Mouse (Mus musculus) MEL (cell line): ENCODE data around the gene Ccsap. TPM values are rescaled to one million over a fixed set of nuclear protein-coding genes. Genes with fewer than 3 reads are reported as not detected.

Source experiments
- DNase-seq: peaks from one replicate; pipeline ENCODE4 v3.0.0; 2011; ENCODE audit warnings: low read depth, low spot score
- H3K27ac ChIP-seq: 2 replicates; pipeline ENCODE4 v1.5.1; 2012; ENCODE audit warnings: low read depth, mild to moderate bottlenecking, control low read depth, low read length, moderate library complexity; ENCODE audit not compliant: control insufficient read depth
- H3K27me3 ChIP-seq, 2 experiments: fragments of 150-350 bp in 1 of 2; sonication (generic) in 1 of 2; 2 replicates each; pipeline ENCODE4 v1.6.1; 2012; ENCODE audit warnings: low read length in 2 of 2, mild to moderate bottlenecking in 2 of 2, improper control_type of control experiment in 1 of 2, moderate library complexity in 1 of 2; ENCODE audit not compliant: insufficient read depth in 2 of 2, control insufficient read depth in 1 of 2
- H3K36me3 ChIP-seq, 2 experiments: 2 replicates each; pipeline ENCODE4 v1.6.1; 2012 to 2014; ENCODE audit warnings: low read length in 2 of 2, improper control_type of control experiment in 1 of 2, inconsistent platforms in 1 of 2, mild to moderate bottlenecking in 1 of 2; ENCODE audit not compliant: insufficient read depth in 2 of 2, control insufficient read depth in 1 of 2
- H3K4me1 ChIP-seq, 2 experiments: fragments of 150-350 bp in 1 of 2; sonication (generic) in 1 of 2; 2 replicates each; pipeline ENCODE4 v1.6.1; 2012; ENCODE audit warnings: low read length in 2 of 2, improper control_type of control experiment in 1 of 2, mild to moderate bottlenecking in 1 of 2; ENCODE audit not compliant: insufficient read depth in 2 of 2, control insufficient read depth in 1 of 2
- H3K4me3 ChIP-seq, 2 experiments: fragments of 150-350 bp in 1 of 2; sonication (generic) in 1 of 2; 2 replicates each; pipeline ENCODE4 v1.5.1; 2012; ENCODE audit warnings: low read depth in 2 of 2, low read length in 2 of 2, mild to moderate bottlenecking in 2 of 2, moderate library complexity in 2 of 2, control low read depth in 1 of 2, improper control_type of control experiment in 1 of 2; ENCODE audit not compliant: control insufficient read depth in 1 of 2, insufficient read depth in 1 of 2
- H3K79me2 ChIP-seq: 2 replicates; pipeline ENCODE4 v1.6.1; 2012; ENCODE audit warnings: mild to moderate bottlenecking, low read length, moderate library complexity; ENCODE audit not compliant: control insufficient read depth, poor library complexity, insufficient read depth
- H3K9ac ChIP-seq: 2 replicates; pipeline ENCODE4 v1.6.1; 2012; ENCODE audit warnings: low read depth, mild to moderate bottlenecking, control low read depth, low read length, moderate library complexity; ENCODE audit not compliant: control insufficient read depth, poor library complexity, severe bottlenecking
- H3K9me3 ChIP-seq: fragments of 150-350 bp; sonication (generic); replicated peaks from 2 replicates; pipeline ENCODE4 v1.6.1; 2012; ENCODE audit warnings: mild to moderate bottlenecking, low read length, improper control_type of control experiment, moderate library complexity; ENCODE audit not compliant: insufficient read depth
- BHLHE40 ChIP-seq: IDR thresholded peaks from 2 replicates; pipeline ENCODE4 v1.6.1; 2012; ENCODE audit warnings: low read depth, mild to moderate bottlenecking, inconsistent platforms, low read length, improper control_type of control experiment, borderline replicate concordance
- CHD1 ChIP-seq: IDR thresholded peaks from 2 replicates; pipeline ENCODE4 v1.6.1; 2012; ENCODE audit warnings: low read depth, mild to moderate bottlenecking, inconsistent platforms, low read length, improper control_type of control experiment
- CHD2 ChIP-seq: IDR thresholded peaks from 2 replicates; pipeline ENCODE4 v1.6.1; 2011; ENCODE audit warnings: low read length, improper control_type of control experiment
- CTCF ChIP-seq, 3 experiments: IDR thresholded peaks in 2 of 3; conservative IDR thresholded peaks in 1 of 3; 2 replicates each; pipeline ENCODE4 v1.5.1; 2011 to 2012; ENCODE audit warnings: low read length in 3 of 3, low read depth in 2 of 3, mild to moderate bottlenecking in 2 of 3, improper control_type of control experiment in 1 of 3, inconsistent platforms in 1 of 3, mixed read lengths in 1 of 3, moderate library complexity in 1 of 3; ENCODE audit not compliant: control insufficient read depth in 1 of 3, insufficient read depth in 1 of 3, poor library complexity in 1 of 3, severe bottlenecking in 1 of 3
- E2F4 ChIP-seq: IDR thresholded peaks from 2 replicates; pipeline ENCODE4 v1.6.1; 2011; ENCODE audit warnings: low read depth, low read length, improper control_type of control experiment, borderline replicate concordance
- KAT2A ChIP-seq: conservative IDR thresholded peaks from 2 replicates; pipeline ENCODE4 v1.6.1; 2012; ENCODE audit warnings: low read depth, low read length, improper control_type of control experiment, inconsistent platforms
- MAFK ChIP-seq: IDR thresholded peaks from 2 replicates; pipeline ENCODE4 v1.6.1; 2011; ENCODE audit warnings: low read depth, mild to moderate bottlenecking, low read length, improper control_type of control experiment, borderline replicate concordance
- MAX ChIP-seq: IDR thresholded peaks from 2 replicates; pipeline ENCODE4 v1.6.1; 2011; ENCODE audit warnings: low read length, improper control_type of control experiment
- MAZ ChIP-seq: IDR thresholded peaks from 2 replicates; pipeline ENCODE4 v1.6.1; 2012; ENCODE audit warnings: low read depth, mild to moderate bottlenecking, inconsistent platforms, low read length, improper control_type of control experiment
- MYB ChIP-seq: IDR thresholded peaks from 2 replicates; pipeline ENCODE4 v1.6.1; 2011; ENCODE audit warnings: mild to moderate bottlenecking, low read depth, low read length, improper control_type of control experiment
- MYC ChIP-seq: IDR thresholded peaks from 2 replicates; pipeline ENCODE4 v1.6.1; 2011; ENCODE audit warnings: low read depth, mild to moderate bottlenecking, low read length, improper control_type of control experiment, moderate library complexity
- NRF1 ChIP-seq: IDR thresholded peaks from 2 replicates; pipeline ENCODE4 v1.6.1; 2014; ENCODE audit warnings: low read depth, mild to moderate bottlenecking, inconsistent platforms, low read length, improper control_type of control experiment, moderate library complexity; ENCODE audit not compliant: poor library complexity, insufficient read depth, severe bottlenecking
- POLR2A ChIP-seq, 2 experiments: IDR thresholded peaks; 2 replicates each; pipeline ENCODE4 v1.6.1; 2011 to 2012; ENCODE audit warnings: low read length in 2 of 2, mild to moderate bottlenecking in 2 of 2, control low read depth in 1 of 2, improper control_type of control experiment in 1 of 2, low read depth in 1 of 2, moderate library complexity in 1 of 2; ENCODE audit not compliant: control insufficient read depth in 1 of 2, insufficient read depth in 1 of 2, poor library complexity in 1 of 2
- POLR2AphosphoS2 ChIP-seq: IDR thresholded peaks from 2 replicates; pipeline ENCODE4 v1.6.1; 2011; ENCODE audit warnings: low read length, improper control_type of control experiment
- RCOR1 ChIP-seq: IDR thresholded peaks from 2 replicates; pipeline ENCODE4 v1.6.1; 2012; ENCODE audit warnings: low read depth, mild to moderate bottlenecking, inconsistent platforms, low read length, improper control_type of control experiment
- SMC3 ChIP-seq: IDR thresholded peaks from 2 replicates; pipeline ENCODE4 v1.6.1; 2011; ENCODE audit warnings: low read depth, low read length, improper control_type of control experiment
- TBP ChIP-seq: IDR thresholded peaks from 2 replicates; pipeline ENCODE4 v1.8.0; 2011; ENCODE audit warnings: low read depth, low read length, improper control_type of control experiment
- USF1 ChIP-seq: IDR thresholded peaks from 2 replicates; pipeline ENCODE4 v1.6.1; 2014; ENCODE audit warnings: low read depth, mild to moderate bottlenecking, inconsistent platforms, low read length, improper control_type of control experiment, moderate library complexity
- USF2 ChIP-seq, 2 experiments: IDR thresholded peaks; 2 replicates each; pipeline ENCODE4 v1.6.1; 2011 to 2012; ENCODE audit warnings: improper control_type of control experiment in 2 of 2, low read length in 2 of 2, borderline replicate concordance in 1 of 2, inconsistent platforms in 1 of 2, low read depth in 1 of 2, mild to moderate bottlenecking in 1 of 2; ENCODE audit not compliant: insufficient read depth in 1 of 2
- ZKSCAN1 ChIP-seq: IDR thresholded peaks from 2 replicates; pipeline ENCODE4 v1.6.1; 2012; ENCODE audit warnings: low read depth, mild to moderate bottlenecking, inconsistent platforms, low read length, improper control_type of control experiment, moderate library complexity
- ZMIZ1 ChIP-seq: IDR thresholded peaks from 2 replicates; pipeline ENCODE4 v1.6.1; 2012; ENCODE audit warnings: low read depth, mild to moderate bottlenecking, inconsistent platforms, low read length, improper control_type of control experiment, moderate library complexity
- polyA plus RNA-seq, 2 experiments: library from polyadenylated mRNA; stranded (reverse) in 1 of 2; unstranded in 1 of 2; fragments of >175 nt in 1 of 2; fragments of >200 nt in 1 of 2; gene quantifications; 2 replicates each; pipeline versions ENCODE4 v1.2.1 to v1.2.4; 2012; ENCODE audit warnings: low replicate concordance in 2 of 2, low read depth in 1 of 2; ENCODE audit not compliant: insufficient read length in 2 of 2, insufficient read depth in 1 of 2, missing spikeins in 1 of 2
- total RNA-seq: library from RNA; depleted of rRNA; stranded (reverse); fragments of 300-350 nt; gene quantifications from 2 replicates; pipeline ENCODE4 v1.2.3, GENCODE M21; 2012

Gene Ccsap
- total and polyA plus RNA-seq, 3 experiments, result 6.7 to 12.1 TPM; not detected in 1

DNA sequence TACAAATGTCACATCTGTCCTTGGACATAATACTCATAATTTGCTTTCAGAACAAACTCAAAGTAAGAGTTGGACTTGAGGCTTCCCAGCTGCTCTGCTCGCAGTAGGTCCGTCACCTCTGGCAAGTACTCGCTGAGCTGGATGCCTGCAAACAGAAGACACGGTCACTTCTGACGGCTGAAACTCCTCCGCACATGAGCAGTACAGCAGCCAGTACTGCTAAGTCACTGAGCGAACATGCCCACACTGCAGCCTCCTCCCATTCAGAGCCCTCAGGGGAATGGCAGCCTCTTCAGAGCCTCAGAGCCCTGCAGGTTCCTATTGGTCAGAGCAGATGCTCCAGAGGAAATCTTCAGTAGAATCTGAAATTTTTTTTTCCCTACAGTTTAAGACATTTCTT is 39.4 kb upstream of the Ccsap start:
- Histone ChIP-seq H3K4me3 (no peak overlapping the region), H3K9ac (no peak overlapping the region), H3K79me2 (no peaks in the 10 kb centered on the region), H3K27ac (no peak overlapping the region), H3K9me3 (no peaks in the 10 kb centered on the region), H3K27me3 (no peaks in the 10 kb centered on the region), H3K36me3 (peaks cover 2 to 8% of the 10 kb centered on the region in 2 experiments), H3K4me1 (no peaks in the 10 kb centered on the region; a peak in 1 of 4 replicates)
- TF ChIP-seq MYB (no peak), USF2 (IDR thresholded peaks at IDR 0.05; ENCODE audit: borderline replicate concordance in 1 of 2, insufficient read depth in 1 of 2, low read depth in 1 of 2, low read length in 2 of 2) (no peak)
- DNase-seq, result no peak

DNA sequence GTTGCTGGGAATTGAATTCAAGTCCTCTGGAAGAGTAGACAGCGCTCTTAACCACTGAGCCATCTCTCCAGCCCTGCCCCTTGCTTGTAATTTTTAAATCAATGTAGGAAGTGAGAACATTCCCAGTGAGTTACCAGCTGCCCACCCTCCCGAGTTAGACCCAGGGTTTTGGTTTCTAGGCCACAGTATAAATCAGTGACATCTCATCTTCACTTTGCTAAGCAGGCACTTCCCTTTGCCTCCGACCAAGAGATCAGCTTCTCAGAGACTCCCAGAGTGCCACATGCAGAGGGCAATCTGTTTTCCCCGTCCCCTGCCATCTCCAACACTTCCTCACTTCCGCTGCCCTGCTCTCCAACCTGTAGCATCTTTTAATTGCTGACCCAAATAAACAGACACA is 38.6 kb upstream of the Ccsap start:
- no peak overlapping the region for H3K27ac ChIP-seq
- no peak for DNase-seq
- H3K4me1 ChIP-seq, result no peaks in the 10 kb centered on the region; a peak in 1 of 4 replicates
- no peaks in the 10 kb centered on the region for H3K9me3 ChIP-seq
- no peak overlapping the region for H3K9ac ChIP-seq
- TF ChIP-seq TBP (no peak), CHD1 (no peak), RCOR1 (no peak), SMC3 (no peak), POLR2AphosphoS2 (no peak), CTCF (IDR thresholded peaks at IDR 0.05 in 2 of 3, conservative IDR thresholded peaks at IDR 0.05 in 1 of 3; ENCODE audit: control insufficient read depth in 1 of 3, insufficient read depth in 1 of 3, low read depth in 2 of 3, low read length in 3 of 3, poor library complexity in 1 of 3, severe bottlenecking in 1 of 3) (no peak), MAX (no peak), USF1 (no peak), CHD2 (no peak), ZMIZ1 (no peak), MAZ (no peak), BHLHE40 (no peak), POLR2A (IDR thresholded peaks at IDR 0.05; ENCODE audit: control insufficient read depth in 1 of 2, insufficient read depth in 1 of 2, low read depth in 1 of 2, low read length in 2 of 2, poor library complexity in 1 of 2) (no peak), KAT2A (no peak), ZKSCAN1 (no peak)
- H3K27me3 ChIP-seq, result no peaks in the 10 kb centered on the region
- H3K4me3 ChIP-seq, result no peak overlapping the region
- H3K79me2 ChIP-seq, result no peaks in the 10 kb centered on the region
- peaks cover 2 to 8% of the 10 kb centered on the region in 2 experiments for H3K36me3 ChIP-seq

GRCm38 (mm10) chr8:123896774-123897173 is 36.8 kb upstream of the Ccsap start:
- Histone ChIP-seq H3K9me3 (no peaks in the 10 kb centered on the region), H3K4me3 (no peak overlapping the region), H3K27me3 (no peaks in the 10 kb centered on the region), H3K4me1 (no peaks in the 10 kb centered on the region), H3K27ac (no peak overlapping the region), H3K79me2 (no peaks in the 10 kb centered on the region), H3K9ac (no peak overlapping the region), H3K36me3 (no peaks in the 10 kb centered on the region; a peak in 2 of 4 replicates)
- TF ChIP-seq POLR2AphosphoS2, result no peak
- no peak for TF ChIP-seq MYC
- TF ChIP-seq MAFK, result no peak
- TF ChIP-seq ZKSCAN1, result no peak
- no peak for TF ChIP-seq USF2 (IDR thresholded peaks at IDR 0.05; ENCODE audit: borderline replicate concordance in 1 of 2, insufficient read depth in 1 of 2, low read depth in 1 of 2, low read length in 2 of 2)
- TF ChIP-seq CTCF (IDR thresholded peaks at IDR 0.05 in 2 of 3, conservative IDR thresholded peaks at IDR 0.05 in 1 of 3; ENCODE audit: control insufficient read depth in 1 of 3, insufficient read depth in 1 of 3, low read depth in 2 of 3, low read length in 3 of 3, poor library complexity in 1 of 3, severe bottlenecking in 1 of 3), result no peak
- no peak for TF ChIP-seq E2F4
- TF ChIP-seq POLR2A (IDR thresholded peaks at IDR 0.05; ENCODE audit: control insufficient read depth in 1 of 2, insufficient read depth in 1 of 2, low read depth in 1 of 2, low read length in 2 of 2, poor library complexity in 1 of 2), result no peak
- TF ChIP-seq NRF1, result no peak
- no peak for DNase-seq
